Mouse (Mus musculus): ENCODE data around the gene Tmcc1. TPM values are rescaled to one million over a fixed set of nuclear protein-coding genes. Genes with fewer than 3 reads are reported as not detected.

Tmcc1 gene
- polyA plus RNA-seq, 1 experiment, result 11.3 TPM

GRCm38 (mm10) chr6:115971273-115972060, 221.8 kb downstream of the Tmcc1 start:
- Histone ChIP-seq H3K4me3 (ENCODE audit: insufficient read depth, poor library complexity, severe bottlenecking) (no peak overlapping the region), H3ac (ENCODE audit: control insufficient read depth, insufficient read length, low read depth) (no peak overlapping the region), H3K36me3 (ENCODE audit: control insufficient read depth, insufficient read depth) (peaks cover 4% of the 10 kb centered on the region), H3K79me3 (ENCODE audit: low read depth) (no peaks in the 10 kb centered on the region), H3K27me3 (ENCODE audit: control insufficient read depth, insufficient read depth, insufficient read length) (no peaks in the 10 kb centered on the region), H3K79me2 (ENCODE audit: control insufficient read depth, insufficient read depth) (no peaks in the 10 kb centered on the region)
- no peak for TF ChIP-seq CEBPB (IDR thresholded peaks at IDR 0.05; ENCODE audit: low read depth)
- TF ChIP-seq MYOG (IDR thresholded peaks at IDR 0.05; ENCODE audit: control insufficient read depth, extremely low read depth, insufficient read length), result no peak
- TF ChIP-seq CTCF (IDR thresholded peaks at IDR 0.05; ENCODE audit: control insufficient read depth, insufficient read depth, insufficient read length), result no peak
- TF ChIP-seq MYOD1 (IDR thresholded peaks at IDR 0.05; ENCODE audit: control insufficient read depth, insufficient read length, low read depth), result no peak
- no peak for TF ChIP-seq FOSL1 (IDR thresholded peaks at IDR 0.05; ENCODE audit: insufficient read depth, low read length, poor library complexity, severe bottlenecking)
- no peak for TF ChIP-seq USF1 (IDR thresholded peaks at IDR 0.05; ENCODE audit: low read depth)
- no peak for TF ChIP-seq MAX (IDR thresholded peaks at IDR 0.05)

- H3K36me3 ChIP-seq (ENCODE audit: control insufficient read depth, insufficient read depth), result peaks cover 3% of the 10 kb centered on the region
- H3K79me3 ChIP-seq (ENCODE audit: low read depth), result no peaks in the 10 kb centered on the region
- no peaks in the 10 kb centered on the region for H3K27me3 ChIP-seq (ENCODE audit: control insufficient read depth, insufficient read depth, insufficient read length)
- TF ChIP-seq CEBPB (IDR thresholded peaks at IDR 0.05; ENCODE audit: low read depth), result no peak
- no peak for TF ChIP-seq USF1 (IDR thresholded peaks at IDR 0.05; ENCODE audit: low read depth)
- TF ChIP-seq MAX (IDR thresholded peaks at IDR 0.05), result no peak
- no peak for TF ChIP-seq FOSL1 (IDR thresholded peaks at IDR 0.05; ENCODE audit: insufficient read depth, low read length, poor library complexity, severe bottlenecking)
- no peak for TF ChIP-seq MYOG (IDR thresholded peaks at IDR 0.05; ENCODE audit: control insufficient read depth, extremely low read depth, insufficient read length)
- no peak for TF ChIP-seq CTCF (IDR thresholded peaks at IDR 0.05; ENCODE audit: control insufficient read depth, insufficient read depth, insufficient read length)
- no peak for TF ChIP-seq MYOD1 (IDR thresholded peaks at IDR 0.05; ENCODE audit: control insufficient read depth, insufficient read length, low read depth)
- H3ac ChIP-seq (ENCODE audit: control insufficient read depth, insufficient read length, low read depth), result no peak overlapping the region
- no peaks in the 10 kb centered on the region for H3K79me2 ChIP-seq (ENCODE audit: control insufficient read depth, insufficient read depth)
- H3K4me3 ChIP-seq (ENCODE audit: insufficient read depth, poor library complexity, severe bottlenecking), result no peak overlapping the region
Observed at GRCm38 (mm10) chr6:115969952-115970351, 223.3 kb downstream of the Tmcc1 start.

DNA sequence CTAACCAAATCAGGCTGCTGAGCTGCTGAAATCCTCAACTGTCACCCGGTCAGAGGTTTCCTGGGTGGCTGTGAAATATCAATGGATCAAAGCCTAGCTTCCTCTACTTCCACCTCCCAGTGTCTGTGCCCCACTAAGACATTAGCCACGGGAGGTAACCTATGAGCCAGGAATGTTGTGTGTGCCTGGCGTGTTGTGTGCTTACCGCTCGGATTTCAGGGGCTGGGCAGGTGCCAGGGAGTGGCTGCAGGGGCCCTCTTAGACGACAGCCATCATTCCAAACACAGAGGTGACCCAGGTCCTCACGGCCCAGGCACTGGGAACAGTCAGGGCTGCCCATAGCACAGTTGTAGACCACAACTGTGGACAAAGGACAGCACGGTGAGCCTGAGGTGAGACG, 224.2 kb downstream of the Tmcc1 start:
- H3K36me3 ChIP-seq (ENCODE audit: control insufficient read depth, insufficient read depth), result peaks cover 3% of the 10 kb centered on the region
- H3K27me3 ChIP-seq (ENCODE audit: control insufficient read depth, insufficient read depth, insufficient read length), result no peaks in the 10 kb centered on the region
- H3ac ChIP-seq (ENCODE audit: control insufficient read depth, insufficient read length, low read depth), result no peak overlapping the region
- no peak overlapping the region for H3K4me3 ChIP-seq (ENCODE audit: insufficient read depth, poor library complexity, severe bottlenecking)
- no peaks in the 10 kb centered on the region for H3K79me3 ChIP-seq (ENCODE audit: low read depth)
- H3K79me2 ChIP-seq (ENCODE audit: control insufficient read depth, insufficient read depth), result no peaks in the 10 kb centered on the region
- no peak for TF ChIP-seq USF1 (IDR thresholded peaks at IDR 0.05; ENCODE audit: low read depth)
- TF ChIP-seq FOSL1 (IDR thresholded peaks at IDR 0.05; ENCODE audit: insufficient read depth, low read length, poor library complexity, severe bottlenecking), result no peak
- no peak for TF ChIP-seq MYOG (IDR thresholded peaks at IDR 0.05; ENCODE audit: control insufficient read depth, extremely low read depth, insufficient read length)
- no peak for TF ChIP-seq CEBPB (IDR thresholded peaks at IDR 0.05; ENCODE audit: low read depth)
- TF ChIP-seq CTCF (IDR thresholded peaks at IDR 0.05; ENCODE audit: control insufficient read depth, insufficient read depth, insufficient read length), result no peak
- no peak for TF ChIP-seq MYOD1 (IDR thresholded peaks at IDR 0.05; ENCODE audit: control insufficient read depth, insufficient read length, low read depth)
- no peak for TF ChIP-seq MAX (IDR thresholded peaks at IDR 0.05)

DNA sequence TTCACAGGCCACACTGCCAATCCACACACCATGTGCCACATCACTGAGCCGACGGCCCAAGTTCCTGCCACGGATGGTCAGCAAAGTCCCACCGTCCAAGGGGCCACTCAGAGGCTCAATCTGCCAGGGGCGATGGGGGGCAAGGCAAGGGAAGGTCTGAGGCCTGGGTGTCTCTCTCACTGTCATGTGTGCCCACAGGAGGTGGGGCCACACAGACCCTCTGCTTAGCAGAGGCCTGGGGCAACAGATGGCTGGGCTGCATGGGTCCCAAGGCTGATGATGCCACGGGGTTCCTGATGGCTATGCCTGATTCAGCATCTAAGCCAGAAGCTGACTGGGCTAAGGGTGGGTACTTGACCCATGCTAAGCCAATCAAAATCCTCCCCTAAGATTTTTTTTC, 224.6 kb downstream of the Tmcc1 start:
- Histone ChIP-seq H3K4me3 (ENCODE audit: insufficient read depth, poor library complexity, severe bottlenecking) (no peak overlapping the region), H3ac (ENCODE audit: control insufficient read depth, insufficient read length, low read depth) (no peak overlapping the region), H3K79me2 (ENCODE audit: control insufficient read depth, insufficient read depth) (no peaks in the 10 kb centered on the region), H3K27me3 (ENCODE audit: control insufficient read depth, insufficient read depth, insufficient read length) (no peaks in the 10 kb centered on the region), H3K36me3 (ENCODE audit: control insufficient read depth, insufficient read depth) (peaks cover 3% of the 10 kb centered on the region), H3K79me3 (ENCODE audit: low read depth) (no peaks in the 10 kb centered on the region)
- TF ChIP-seq USF1 (IDR thresholded peaks at IDR 0.05; ENCODE audit: low read depth) (no peak), MYOG (IDR thresholded peaks at IDR 0.05; ENCODE audit: control insufficient read depth, extremely low read depth, insufficient read length) (no peak), MAX (IDR thresholded peaks at IDR 0.05) (no peak), MYOD1 (IDR thresholded peaks at IDR 0.05; ENCODE audit: control insufficient read depth, insufficient read length, low read depth) (no peak), FOSL1 (IDR thresholded peaks at IDR 0.05; ENCODE audit: insufficient read depth, low read length, poor library complexity, severe bottlenecking) (no peak), CTCF (IDR thresholded peaks at IDR 0.05; ENCODE audit: control insufficient read depth, insufficient read depth, insufficient read length) (no peak), CEBPB (IDR thresholded peaks at IDR 0.05; ENCODE audit: low read depth) (no peak)

Other genes with a start within 250 kb of the Tmcc1 start
- gene H1foo, start 248.5 kb downstream of the Tmcc1 start, polyA plus RNA-seq (2012; fragmentation: generic; extraction: Trizol), result not detected
- gene Plxnd1, start 198.5 kb downstream of the Tmcc1 start, polyA plus RNA-seq (2012; fragmentation: generic; extraction: Trizol), result 14.8 TPM
- gene Washc2, start 14.6 kb upstream of the Tmcc1 start, polyA plus RNA-seq (2012; fragmentation: generic; extraction: Trizol), result 25.6 TPM
- gene Zfand4, start 70.7 kb upstream of the Tmcc1 start, polyA plus RNA-seq (2012; fragmentation: generic; extraction: Trizol), result 0.99 TPM
- 21.2 TPM for gene March8, start 144.5 kb upstream of the Tmcc1 start, polyA plus RNA-seq (2012; fragmentation: generic; extraction: Trizol)

All from C2C12 (cell line).